Mouse (Mus musculus): ENCODE data around the gene Aspscr1.
A peak's percentile ranks its signal among the peaks of the same experiment; 100 is the strongest.

Gene Aspscr1

GRCm38 (mm10) chr11:120713580-120714518, 41.1 kb downstream of the Aspscr1 start, which contains the start of the genes Cenpx and Lrrc45:
Gene Cenpx (minus strand): TSS chr11:120713738.
Gene Lrrc45 (plus strand): TSS chr11:120713925.
- peak; percentile 99 for DNase-seq (ENCODE audit: low spot score)

- no peak for DNase-seq (ENCODE audit: low spot score)
These were observed 41.8 kb downstream of the Aspscr1 start for GRCm38 (mm10) chr11:120714546-120714945.

GRCm38 (mm10) chr11:120715131-120715530, 42.4 kb downstream of the Aspscr1 start:
- DNase-seq (ENCODE audit: low spot score) = no peak

- no peak for DNase-seq (ENCODE audit: low spot score)
These were observed 46.5 kb downstream of the Aspscr1 start for GRCm38 (mm10) chr11:120719242-120719641.

- no peak for DNase-seq (ENCODE audit: low spot score)
These were observed 47.1 kb downstream of the Aspscr1 start for GRCm38 (mm10) chr11:120719841-120720376.

GRCm38 (mm10) chr11:120720450-120720849, 47.7 kb downstream of the Aspscr1 start:
- DNase-seq (ENCODE audit: low spot score) = peak; percentile 88

- no peak for DNase-seq (ENCODE audit: low spot score)
These were observed 48.6 kb downstream of the Aspscr1 start, which contains the start of gene Rac3 for GRCm38 (mm10) chr11:120721124-120722066. Gene Rac3 (plus strand): TSS chr11:120721470.

- no peak for DNase-seq (ENCODE audit: low spot score)
These were observed 49.4 kb downstream of the Aspscr1 start for GRCm38 (mm10) chr11:120722067-120722630.

GRCm38 (mm10) chr11:120722761-120723382, 50.1 kb downstream of the Aspscr1 start:
- DNase-seq (ENCODE audit: low spot score) = no peak

GRCm38 (mm10) chr11:120723509-120723908, 50.7 kb downstream of the Aspscr1 start:
- DNase-seq (ENCODE audit: low spot score) = no peak

GRCm38 (mm10) chr11:120726243-120727168, 53.7 kb downstream of the Aspscr1 start:
- no peak for DNase-seq (ENCODE audit: low spot score)

GRCm38 (mm10) chr11:120727169-120727527, 54.4 kb downstream of the Aspscr1 start, which contains the start of gene Dcxr:
Gene Dcxr (minus strand): TSS chr11:120727281.
- DNase-seq (ENCODE audit: low spot score) = peak; percentile 83

- no peak for DNase-seq (ENCODE audit: low spot score)
These were observed 54.8 kb downstream of the Aspscr1 start for GRCm38 (mm10) chr11:120727564-120727963.

GRCm38 (mm10) chr11:120728530-120729240, 55.9 kb downstream of the Aspscr1 start:
- DNase-seq (ENCODE audit: low spot score) = no peak

- peak; percentile 53 for DNase-seq (ENCODE audit: low spot score)
These were observed 56.8 kb downstream of the Aspscr1 start for GRCm38 (mm10) chr11:120729432-120730050.

- DNase-seq (ENCODE audit: low spot score) = no peak
These were observed 57.6 kb downstream of the Aspscr1 start for GRCm38 (mm10) chr11:120730331-120730870.

- DNase-seq (ENCODE audit: low spot score) = no peak
These were observed 58.6 kb downstream of the Aspscr1 start for GRCm38 (mm10) chr11:120731395-120731794.

- no peak for DNase-seq (ENCODE audit: low spot score)
These were observed 59.3 kb downstream of the Aspscr1 start, which contains the start of gene Cbr2 for GRCm38 (mm10) chr11:120731858-120732680. Gene Cbr2 (minus strand): TSS chr11:120732114.
